Mouse (Mus musculus): ENCODE data around the gene Zfp646. TPM values are rescaled to one million over a fixed set of nuclear protein-coding genes. Genes with fewer than 3 reads are reported as not detected.
A peak's percentile ranks its signal among the peaks of the same experiment; 100 is the strongest.

The Zfp646 gene
- total and polyA plus RNA-seq, 2 experiments from 2014 or later, result 4.4 to 35.0 TPM

DNA sequence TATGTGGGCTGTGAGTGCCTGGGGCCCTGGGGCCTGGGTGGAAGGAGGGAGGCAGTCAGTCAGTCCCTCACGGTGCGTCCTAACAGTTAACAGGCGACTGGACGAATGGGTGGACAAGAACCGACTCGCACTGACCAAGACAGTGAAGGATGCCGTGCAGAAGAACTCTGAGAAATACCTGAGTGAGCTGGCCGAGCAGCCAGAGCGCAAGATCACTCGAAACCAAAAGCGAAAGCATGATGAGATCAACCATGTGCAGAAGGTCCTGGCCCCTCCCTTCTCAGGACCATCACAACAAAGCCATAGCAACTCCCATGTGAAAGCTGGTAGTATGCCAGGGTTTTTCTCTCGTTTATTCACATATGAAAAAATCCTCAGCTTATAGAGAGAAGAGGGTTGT lies 39.3 kb downstream of the Zfp646 start:
- TF ChIP-seq CTCF (IDR thresholded peaks at IDR 0.05; ENCODE audit: low read depth), result no peak
- DNase-seq (ENCODE audit: low spot score), result no peak
- no peak overlapping the region for H3K4me3 ChIP-seq (ENCODE audit: low read length)
- H3K4me2 ChIP-seq (ENCODE audit: low read depth, low read length), result no peak overlapping the region
- no peak overlapping the region for H3K9ac ChIP-seq (replicated peaks; ENCODE audit: low read length)
- H3K27me3 ChIP-seq (ENCODE audit: insufficient read depth, low read length), result no peaks in the 10 kb centered on the region
- peaks cover 12% of the 10 kb centered on the region; the same call in 1 of the 2 replicates for H3K36me3 ChIP-seq (ENCODE audit: insufficient read depth, low read length)
- ATAC-seq, result no peak
- H3K27ac ChIP-seq, result no peak overlapping the region
- 88% methylated on average over 12 of the region's 12 CpGs for WGBS
- 0 out of 2 replicates have a peak, but pooled peaks cover 3% of the 10 kb centered on the region for H3K4me1 ChIP-seq (ENCODE audit: insufficient read depth, low read length)
- no peaks in the 10 kb centered on the region for H3K9me3 ChIP-seq (ENCODE audit: low read length)

DNA sequence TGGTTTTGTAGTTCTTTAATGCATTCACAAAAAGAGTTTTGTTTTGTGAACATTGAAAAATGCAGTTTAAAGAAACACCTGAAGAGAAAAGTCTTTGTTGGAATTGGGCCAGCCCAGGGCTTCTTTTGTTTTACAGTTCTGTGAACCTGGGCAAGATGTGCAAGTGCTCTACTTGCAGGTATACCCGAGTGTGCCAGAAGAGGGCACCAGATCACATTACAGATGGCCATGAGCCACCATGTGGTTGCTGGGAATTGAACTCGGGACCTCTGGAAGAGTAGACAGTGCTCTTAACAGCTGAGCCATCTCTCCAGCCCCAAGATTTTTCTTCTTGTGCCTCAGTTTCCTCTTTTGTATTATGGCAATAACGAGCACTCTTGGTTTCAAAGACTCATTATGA lies 42.2 kb downstream of the Zfp646 start:
- no peak overlapping the region for H3K27ac ChIP-seq
- H3K9ac ChIP-seq (replicated peaks; ENCODE audit: low read length), result no peak overlapping the region
- DNase-seq (ENCODE audit: low spot score), result peak; percentile 36
- no peak overlapping the region for H3K4me2 ChIP-seq (ENCODE audit: low read depth, low read length)
- no peaks in the 10 kb centered on the region for H3K27me3 ChIP-seq (ENCODE audit: insufficient read depth, low read length)
- 54% methylated on average over 3 of the region's 3 CpGs for WGBS
- no peak overlapping the region for H3K4me3 ChIP-seq (ENCODE audit: low read length)
- peak; percentile 54 for TF ChIP-seq CTCF (IDR thresholded peaks at IDR 0.05; ENCODE audit: low read depth)
- H3K4me1 ChIP-seq (ENCODE audit: insufficient read depth, low read length), result 0 out of 2 replicates have a peak, but pooled peaks cover under 1% of the 10 kb centered on the region
- peaks cover 17% of the 10 kb centered on the region; the same call in 1 of the 2 replicates for H3K36me3 ChIP-seq (ENCODE audit: insufficient read depth, low read length)
- no peak for ATAC-seq
- no peaks in the 10 kb centered on the region for H3K9me3 ChIP-seq (ENCODE audit: low read length)

DNA sequence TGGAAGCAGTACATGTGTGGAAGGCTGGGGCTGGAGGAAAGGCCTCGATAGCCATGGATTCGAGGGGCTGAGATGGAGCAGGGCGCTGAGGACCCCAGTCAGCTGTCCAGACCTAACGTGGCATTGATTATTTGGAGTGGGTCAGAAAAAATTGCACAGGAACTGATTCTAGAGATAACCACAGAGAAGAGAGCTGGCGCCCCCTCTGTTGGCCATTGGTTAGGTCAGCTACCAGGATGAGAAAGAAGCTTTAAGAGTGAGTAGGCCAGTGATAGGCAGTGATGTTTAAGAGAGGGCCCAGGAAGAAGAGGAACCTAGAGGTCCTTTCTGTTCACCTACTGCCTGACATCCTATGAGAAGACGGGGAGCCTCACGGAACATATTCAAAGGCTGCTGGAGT lies 43.3 kb downstream of the Zfp646 start:
- Histone ChIP-seq H3K36me3 (ENCODE audit: insufficient read depth, low read length) (peaks cover 18% of the 10 kb centered on the region; the same call in 1 of the 2 replicates), H3K27me3 (ENCODE audit: insufficient read depth, low read length) (no peaks in the 10 kb centered on the region), H3K9me3 (ENCODE audit: low read length) (no peaks in the 10 kb centered on the region), H3K4me3 (ENCODE audit: low read length) (no peak overlapping the region), H3K9ac (replicated peaks; ENCODE audit: low read length) (no peak overlapping the region), H3K27ac (no peak overlapping the region), H3K4me1 (ENCODE audit: insufficient read depth, low read length) (no peaks in the 10 kb centered on the region), H3K4me2 (ENCODE audit: low read depth, low read length) (no peak overlapping the region)
- ATAC-seq (no peak; the same call in 1 of the 2 replicates), DNase-seq (ENCODE audit: low spot score) (no peak)
- TF ChIP-seq CTCF (IDR thresholded peaks at IDR 0.05; ENCODE audit: low read depth), result peak; percentile 47
- WGBS, result 82% methylated on average over 7 of the region's 7 CpGs

- H3K4me1 ChIP-seq (ENCODE audit: insufficient read depth, low read length), result no peaks in the 10 kb centered on the region
- peaks cover 9% of the 10 kb centered on the region; the same call in 1 of the 2 replicates for H3K36me3 ChIP-seq (ENCODE audit: insufficient read depth, low read length)
- 63% methylated on average over 8 of the region's 8 CpGs for WGBS
- no peaks in the 10 kb centered on the region for H3K27me3 ChIP-seq (ENCODE audit: insufficient read depth, low read length)
- no peak overlapping the region for H3K9ac ChIP-seq (replicated peaks; ENCODE audit: low read length)
- no peak overlapping the region for H3K27ac ChIP-seq
- no peaks in the 10 kb centered on the region for H3K9me3 ChIP-seq (ENCODE audit: low read length)
- ATAC-seq, result no peak
- TF ChIP-seq CTCF (IDR thresholded peaks at IDR 0.05; ENCODE audit: low read depth), result peak; percentile 38; the same call in 1 of the 2 replicates
- no peak overlapping the region for H3K4me3 ChIP-seq (ENCODE audit: low read length)
- no peak overlapping the region for H3K4me2 ChIP-seq (ENCODE audit: low read depth, low read length)
- peak; percentile 18 for DNase-seq (ENCODE audit: low spot score)
Observed at GRCm38 (mm10) chr7:127921516-127921915, 45.5 kb downstream of the Zfp646 start.

- Histone ChIP-seq H3K27ac (no peak overlapping the region), H3K4me1 (ENCODE audit: insufficient read depth, low read length) (no peaks in the 10 kb centered on the region), H3K4me2 (ENCODE audit: low read depth, low read length) (no peak overlapping the region), H3K9me3 (ENCODE audit: low read length) (no peaks in the 10 kb centered on the region), H3K27me3 (ENCODE audit: insufficient read depth, low read length) (no peaks in the 10 kb centered on the region), H3K4me3 (ENCODE audit: low read length) (no peak overlapping the region), H3K9ac (replicated peaks; ENCODE audit: low read length) (no peak overlapping the region), H3K36me3 (ENCODE audit: insufficient read depth, low read length) (peaks cover 9% of the 10 kb centered on the region; the same call in 1 of the 2 replicates)
- TF ChIP-seq CTCF (IDR thresholded peaks at IDR 0.05; ENCODE audit: low read depth), result no peak
- DNase-seq (ENCODE audit: low spot score) (no peak), ATAC-seq (no peak)
- 83% methylated on average over 6 of the region's 6 CpGs for WGBS
Observed at GRCm38 (mm10) chr7:127922451-127923275, 46.6 kb downstream of the Zfp646 start.

GRCm38 (mm10) chr7:127923714-127924113 lies 47.7 kb downstream of the Zfp646 start:
- Histone ChIP-seq H3K4me3 (ENCODE audit: low read length) (no peak overlapping the region), H3K36me3 (ENCODE audit: insufficient read depth, low read length) (peaks cover 9% of the 10 kb centered on the region; the same call in 1 of the 2 replicates), H3K9ac (replicated peaks; ENCODE audit: low read length) (no peak overlapping the region), H3K9me3 (ENCODE audit: low read length) (no peaks in the 10 kb centered on the region), H3K4me1 (ENCODE audit: insufficient read depth, low read length) (no peaks in the 10 kb centered on the region), H3K27me3 (ENCODE audit: insufficient read depth, low read length) (no peaks in the 10 kb centered on the region), H3K27ac (no peak overlapping the region), H3K4me2 (ENCODE audit: low read depth, low read length) (no peak overlapping the region)
- no peak for DNase-seq (ENCODE audit: low spot score)
- no peak for ATAC-seq
- TF ChIP-seq CTCF (IDR thresholded peaks at IDR 0.05; ENCODE audit: low read depth), result no peak
- 92% methylated on average over 5 of the region's 5 CpGs for WGBS

GRCm38 (mm10) chr7:127925252-127925651 lies 49.2 kb downstream of the Zfp646 start:
- no peak overlapping the region for H3K4me2 ChIP-seq (ENCODE audit: low read depth, low read length)
- H3K4me3 ChIP-seq (ENCODE audit: low read length), result no peak overlapping the region
- peaks cover 9% of the 10 kb centered on the region; the same call in 1 of the 2 replicates for H3K36me3 ChIP-seq (ENCODE audit: insufficient read depth, low read length)
- H3K4me1 ChIP-seq (ENCODE audit: insufficient read depth, low read length), result peaks cover 3% of the 10 kb centered on the region; the same call in 1 of the 2 replicates
- no peak for TF ChIP-seq CTCF (IDR thresholded peaks at IDR 0.05; ENCODE audit: low read depth)
- no peak for ATAC-seq
- no peak for DNase-seq (ENCODE audit: low spot score)
- peaks cover 8% of the 10 kb centered on the region; the same call in 1 of the 2 replicates for H3K27me3 ChIP-seq (ENCODE audit: insufficient read depth, low read length)
- H3K27ac ChIP-seq, result no peak overlapping the region
- no peak overlapping the region for H3K9ac ChIP-seq (replicated peaks; ENCODE audit: low read length)
- no peaks in the 10 kb centered on the region for H3K9me3 ChIP-seq (ENCODE audit: low read length)
- 73% methylated on average over 5 of the region's 5 CpGs for WGBS
